Mouse (Mus musculus) kidney, embryonic 16.5 days (tissue): Measurements from ENCODE around the gene Dpp10. TPM values are rescaled to one million over a fixed set of nuclear protein-coding genes. Genes with fewer than 3 reads are reported as not detected.
A peak's percentile ranks its signal among the peaks of the same experiment; 100 is the strongest.

Source experiments
- ATAC-seq: fragments of 200-750 bp; cut with Nextera tagmentation; 2 replicates; pipeline ENCODE4 v1.8.0; 2017; ENCODE audit warnings: moderate TSS enrichment; ENCODE audit not compliant: low FRiP score, low TSS enrichment
- H3K27ac ChIP-seq: fragments of 300-500 bp; sonication (generic); 2 replicates; pipeline ENCODE4 v1.5.1; 2014; ENCODE audit warnings: low read length
- H3K27me3 ChIP-seq: fragments of 300-500 bp; sonication (generic); 2 replicates; pipeline ENCODE4 v1.6.1; 2014; ENCODE audit warnings: low read length, control low read depth, mixed read lengths; ENCODE audit not compliant: insufficient read depth
- H3K36me3 ChIP-seq: fragments of 300-500 bp; sonication (generic); 2 replicates; pipeline ENCODE4 v1.6.1; 2014; ENCODE audit warnings: low read length, control low read depth, mixed read lengths; ENCODE audit not compliant: insufficient read depth
- H3K4me1 ChIP-seq: fragments of 300-500 bp; sonication (generic); 2 replicates; pipeline ENCODE4 v1.6.1; 2014; ENCODE audit warnings: low read length, control low read depth, mixed read lengths; ENCODE audit not compliant: insufficient read depth
- H3K4me2 ChIP-seq: fragments of 300-500 bp; sonication (generic); replicated peaks from 2 replicates; pipeline ENCODE4 v1.6.1; 2014; ENCODE audit warnings: low read depth, low read length
- H3K4me3 ChIP-seq: fragments of 300-500 bp; sonication (generic); 2 replicates; pipeline ENCODE4 v1.5.1; 2014; ENCODE audit warnings: mild to moderate bottlenecking, low read length
- H3K9ac ChIP-seq: fragments of 300-500 bp; sonication (generic); replicated peaks from 2 replicates; pipeline ENCODE4 v1.6.1; 2014; ENCODE audit warnings: low read length
- H3K9me3 ChIP-seq: fragments of 300-500 bp; sonication (generic); 2 replicates; pipeline ENCODE4 v1.6.1; 2016; ENCODE audit warnings: low read length, control low read depth
- WGBS: fragments of 180-500 bp; shearing (Covaris S2); extraction: QIAGEN DNeasy Blood & Tissue Kit; methylation state at CpG from one replicate; pipeline ENCODE4 v1.1.7; 2014; 5-methylcytosine and 5-hydroxymethylcytosine counted together
- polyA plus RNA-seq: library from polyadenylated mRNA; unstranded; fragments of >200 nt; fragmentation: Nextera tagmentation; extraction: Ambion mirVana; gene quantifications from 2 replicates; pipeline ENCODE4 v1.2.1, GENCODE M21; 2015

Dpp10 gene
- polyA plus RNA-seq, 1 experiment from 2014 or later, result 0.94 TPM

- Histone ChIP-seq H3K27me3 (no peaks in the 10 kb centered on the region), H3K27ac (no peak overlapping the region), H3K4me2 (no peak overlapping the region), H3K4me1 (no peaks in the 10 kb centered on the region), H3K9ac (no peak overlapping the region), H3K4me3 (no peak overlapping the region), H3K36me3 (no peaks in the 10 kb centered on the region), H3K9me3 (no peaks in the 10 kb centered on the region)
- ATAC-seq, result no peak
- 85% methylated on average over 3 of the region's 3 CpGs for WGBS
Measured at GRCm38 (mm10) chr1:123995780-123996179, 49.6 kb downstream of the Dpp10 start.

- H3K9ac ChIP-seq, result no peak overlapping the region
- no peak overlapping the region for H3K4me3 ChIP-seq
- WGBS, result 81% methylated on average over 2 of the region's 2 CpGs
- H3K27ac ChIP-seq, result no peak overlapping the region
- no peaks in the 10 kb centered on the region for H3K4me1 ChIP-seq
- no peak overlapping the region for H3K4me2 ChIP-seq
- no peaks in the 10 kb centered on the region for H3K36me3 ChIP-seq
- no peak for ATAC-seq
- H3K9me3 ChIP-seq, result no peaks in the 10 kb centered on the region
- H3K27me3 ChIP-seq, result no peaks in the 10 kb centered on the region
Measured at GRCm38 (mm10) chr1:123985324-123986024, 59.9 kb downstream of the Dpp10 start.

GRCm38 (mm10) chr1:123978597-123978996 lies 66.8 kb downstream of the Dpp10 start:
- no peak for ATAC-seq
- no peak overlapping the region for H3K27ac ChIP-seq
- no peak overlapping the region for H3K9ac ChIP-seq
- H3K36me3 ChIP-seq, result no peaks in the 10 kb centered on the region
- H3K4me2 ChIP-seq, result no peak overlapping the region
- H3K9me3 ChIP-seq, result no peaks in the 10 kb centered on the region
- H3K27me3 ChIP-seq, result no peaks in the 10 kb centered on the region
- no peaks in the 10 kb centered on the region for H3K4me1 ChIP-seq
- H3K4me3 ChIP-seq, result no peak overlapping the region
- 53% methylated on average over 1 of the region's 1 CpGs for WGBS

- Histone ChIP-seq H3K9ac (no peak overlapping the region), H3K27ac (no peak overlapping the region), H3K4me3 (no peak overlapping the region), H3K9me3 (no peaks in the 10 kb centered on the region), H3K27me3 (no peaks in the 10 kb centered on the region), H3K4me1 (no peaks in the 10 kb centered on the region), H3K4me2 (no peak overlapping the region), H3K36me3 (no peaks in the 10 kb centered on the region)
- WGBS, result 25% methylated on average over 3 of the region's 3 CpGs
- ATAC-seq, result no peak
Measured at GRCm38 (mm10) chr1:123974621-123975020, 70.7 kb downstream of the Dpp10 start.

- Histone ChIP-seq H3K27ac (no peak overlapping the region), H3K36me3 (no peaks in the 10 kb centered on the region), H3K4me2 (no peak overlapping the region), H3K4me1 (no peaks in the 10 kb centered on the region), H3K9ac (no peak overlapping the region), H3K4me3 (no peak overlapping the region), H3K27me3 (no peaks in the 10 kb centered on the region), H3K9me3 (no peaks in the 10 kb centered on the region)
- no peak for ATAC-seq
- WGBS, result 79% methylated on average over 4 of the region's 4 CpGs
Measured at GRCm38 (mm10) chr1:123946149-123946548, 99.2 kb downstream of the Dpp10 start.

GRCm38 (mm10) chr1:123940826-123941225 lies 104.5 kb downstream of the Dpp10 start:
- no peak overlapping the region for H3K9ac ChIP-seq
- H3K9me3 ChIP-seq, result no peaks in the 10 kb centered on the region
- no peak overlapping the region for H3K4me3 ChIP-seq
- no peak for ATAC-seq
- 93% methylated on average over 1 of the region's 1 CpGs for WGBS
- no peaks in the 10 kb centered on the region for H3K36me3 ChIP-seq
- no peak overlapping the region for H3K27ac ChIP-seq
- no peaks in the 10 kb centered on the region for H3K4me1 ChIP-seq
- H3K27me3 ChIP-seq, result no peaks in the 10 kb centered on the region
- no peak overlapping the region for H3K4me2 ChIP-seq

- Histone ChIP-seq H3K4me2 (peak overlapping the region; percentile 21; the same call in 1 of the 2 replicates), H3K27me3 (no peaks in the 10 kb centered on the region), H3K27ac (0 out of 2 replicates have a peak overlapping the region, but pooled peaks have one; percentile 50), H3K4me3 (no peak overlapping the region), H3K4me1 (no peaks in the 10 kb centered on the region), H3K9ac (no peak overlapping the region), H3K36me3 (no peaks in the 10 kb centered on the region), H3K9me3 (no peaks in the 10 kb centered on the region)
- 40% methylated on average over 7 of the region's 7 CpGs for whole genome bisulfite sequencing
- peak; percentile 77 for ATAC-seq
Measured at GRCm38 (mm10) chr1:123933812-123934727, 111.3 kb downstream of the Dpp10 start.

- Histone ChIP-seq H3K9ac (no peak overlapping the region), H3K27ac (no peak overlapping the region), H3K4me3 (no peak overlapping the region), H3K27me3 (no peaks in the 10 kb centered on the region), H3K9me3 (no peaks in the 10 kb centered on the region), H3K4me2 (no peak overlapping the region), H3K4me1 (no peaks in the 10 kb centered on the region), H3K36me3 (no peaks in the 10 kb centered on the region)
- ATAC-seq, result no peak
- 89% methylated on average over 3 of the region's 3 CpGs for WGBS
Measured at GRCm38 (mm10) chr1:123928003-123928370, 117.4 kb downstream of the Dpp10 start.

- no peaks in the 10 kb centered on the region for H3K36me3 ChIP-seq
- H3K4me2 ChIP-seq, result no peak overlapping the region
- no peaks in the 10 kb centered on the region for H3K9me3 ChIP-seq
- H3K4me3 ChIP-seq, result no peak overlapping the region
- no peak for ATAC-seq
- no peaks in the 10 kb centered on the region for H3K27me3 ChIP-seq
- H3K9ac ChIP-seq, result no peak overlapping the region
- no peak overlapping the region for H3K27ac ChIP-seq
- no peaks in the 10 kb centered on the region for H3K4me1 ChIP-seq
Measured at GRCm38 (mm10) chr1:123927278-123928002, 117.9 kb downstream of the Dpp10 start.
